Mouse (Mus musculus): ENCODE data around the gene Clip1. TPM values are rescaled to one million over a fixed set of nuclear protein-coding genes. Genes with fewer than 3 reads are reported as not detected.

Gene Clip1
- polyA plus RNA-seq, 1 experiment from 2014 or later = 12.4 TPM

GRCm38 (mm10) chr5:123696244-123696643 is 11.8 kb upstream of the Clip1 start:
- H3K9ac ChIP-seq = no peak overlapping the region
- no peak overlapping the region for H3K4me2 ChIP-seq
- H3K27me3 ChIP-seq = no peaks in the 10 kb centered on the region
- no peak for ATAC-seq (ENCODE audit: low read depth)
- H3K27ac ChIP-seq = no peak overlapping the region
- H3K4me1 ChIP-seq (replicated peaks) = 0 out of 2 replicates have a peak, but pooled peaks cover 3% of the 10 kb centered on the region
- H3K9me3 ChIP-seq (replicated peaks) = no peaks in the 10 kb centered on the region
- no peak overlapping the region for H3K4me3 ChIP-seq (replicated peaks)
- WGBS (ENCODE audit: insufficient replicate concordance) = 82% methylated on average over 7 of the region's 7 CpGs
- peaks cover 34% of the 10 kb centered on the region for H3K36me3 ChIP-seq
- no peak for DNase-seq

- WGBS (ENCODE audit: insufficient replicate concordance) = 52% methylated on average over 6 of the region's 6 CpGs
- Histone ChIP-seq H3K27ac (no peak overlapping the region), H3K9ac (no peak overlapping the region), H3K4me2 (no peak overlapping the region), H3K27me3 (no peaks in the 10 kb centered on the region), H3K4me1 (replicated peaks) (0 out of 2 replicates have a peak, but pooled peaks cover 3% of the 10 kb centered on the region), H3K36me3 (peaks cover 18% of the 10 kb centered on the region), H3K9me3 (replicated peaks) (no peaks in the 10 kb centered on the region), H3K4me3 (replicated peaks) (no peak overlapping the region)
- DNase-seq (no peak), ATAC-seq (ENCODE audit: low read depth) (no peak)
Measured at GRCm38 (mm10) chr5:123694468-123694867, 10.1 kb upstream of the Clip1 start.

DNA sequence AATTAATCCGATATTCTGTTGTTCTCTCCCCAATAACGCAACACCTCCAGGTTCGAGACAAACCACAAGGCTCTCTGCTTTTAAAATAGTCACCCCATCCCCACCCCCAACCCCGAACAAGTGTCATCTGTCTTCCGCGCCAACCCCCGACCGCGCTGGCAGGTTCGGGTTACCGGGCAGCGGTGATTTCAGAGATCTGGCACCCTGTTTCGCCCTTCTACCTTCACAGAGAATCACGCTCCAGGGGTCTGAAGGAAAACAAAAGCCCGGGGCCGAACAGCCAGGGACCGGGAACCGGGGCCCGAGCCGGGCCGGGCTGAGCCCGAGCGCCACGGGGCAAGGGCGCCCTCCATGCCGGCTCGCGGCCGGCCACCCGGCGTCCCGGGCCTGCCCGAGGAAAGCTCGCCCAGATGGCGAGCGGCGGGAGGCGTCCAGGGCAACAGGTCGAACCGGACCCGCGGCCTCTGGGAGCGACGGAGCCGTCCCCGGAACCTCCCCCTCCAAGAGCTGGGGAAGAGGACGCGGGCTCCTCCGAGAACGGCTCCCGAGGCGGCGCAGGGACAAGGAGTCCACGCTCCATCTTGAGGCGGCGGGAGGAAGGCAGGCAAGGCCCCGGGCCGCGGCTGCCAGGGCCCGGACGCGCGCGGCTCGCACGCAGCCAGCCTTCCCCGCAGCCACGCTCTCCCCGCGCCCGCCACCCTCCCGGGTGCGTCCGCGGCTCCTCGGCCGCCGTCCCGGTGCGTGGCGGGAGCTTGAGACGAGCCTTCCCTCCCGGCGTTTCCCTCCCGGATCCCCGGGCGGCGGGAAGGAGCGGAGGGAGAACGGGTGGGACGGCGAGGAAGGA is 819 bp downstream of the Clip1 start:
- ATAC-seq (ENCODE audit: low read depth) (peak; percentile 71), DNase-seq (peak; percentile 40)
- Histone ChIP-seq H3K9ac (peak overlapping the region; percentile 88), H3K36me3 (no peaks in the 10 kb centered on the region), H3K4me3 (replicated peaks) (peak overlapping the region; percentile 83), H3K27me3 (peaks cover 12% of the 10 kb centered on the region), H3K4me2 (peak overlapping the region; percentile 95), H3K27ac (peak overlapping the region; percentile 72), H3K4me1 (replicated peaks) (peaks cover 43% of the 10 kb centered on the region), H3K9me3 (replicated peaks) (no peaks in the 10 kb centered on the region)
- under 1% methylated on average over 81 of the region's 92 CpGs for WGBS (ENCODE audit: insufficient replicate concordance)

DNA sequence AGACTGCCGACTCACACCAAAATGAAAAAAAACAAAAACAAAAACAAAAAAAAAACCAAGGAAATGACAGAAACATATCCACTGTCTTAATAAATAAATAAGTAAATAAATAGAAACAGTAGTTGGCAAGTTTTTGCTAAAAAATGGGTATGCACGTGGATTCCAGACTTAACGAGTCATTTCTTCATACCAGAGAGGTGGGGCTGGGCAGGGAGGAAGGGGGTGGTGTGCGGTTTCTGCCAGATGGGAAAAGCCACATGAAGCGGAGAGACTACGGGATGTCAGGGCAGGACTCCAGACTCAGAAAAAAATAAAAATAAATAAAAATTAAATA is 1.4 kb downstream of the Clip1 start:
- H3K27me3 ChIP-seq = peaks cover 12% of the 10 kb centered on the region
- ATAC-seq (ENCODE audit: low read depth) (no peak), DNase-seq (no peak)
- H3K36me3 ChIP-seq = no peaks in the 10 kb centered on the region
- H3K4me1 ChIP-seq (replicated peaks) = peaks cover 45% of the 10 kb centered on the region
- 3% methylated on average over 6 of the region's 6 CpGs for WGBS (ENCODE audit: insufficient replicate concordance)
- peak overlapping the region; percentile 83 for H3K4me3 ChIP-seq (replicated peaks)
- no peaks in the 10 kb centered on the region for H3K9me3 ChIP-seq (replicated peaks)
- H3K27ac ChIP-seq = no peak overlapping the region
- peak overlapping the region; percentile 88 for H3K9ac ChIP-seq
- H3K4me2 ChIP-seq = peak overlapping the region; percentile 95

- H3K27ac ChIP-seq = 0 out of 2 replicates have a peak overlapping the region, but pooled peaks have one; percentile 29
- H3K9me3 ChIP-seq (replicated peaks) = no peaks in the 10 kb centered on the region
- no peak for ATAC-seq (ENCODE audit: low read depth)
- peak overlapping the region; percentile 88; the same call in 1 of the 2 replicates for H3K9ac ChIP-seq
- no peaks in the 10 kb centered on the region for H3K36me3 ChIP-seq
- H3K4me2 ChIP-seq = peak overlapping the region; percentile 95
- peaks cover 45% of the 10 kb centered on the region for H3K4me1 ChIP-seq (replicated peaks)
- 16% methylated on average over 4 of the region's 4 CpGs for WGBS (ENCODE audit: insufficient replicate concordance)
- no peak for DNase-seq
- peaks cover 12% of the 10 kb centered on the region for H3K27me3 ChIP-seq
- peak overlapping the region; percentile 83 for H3K4me3 ChIP-seq (replicated peaks)
Measured at GRCm38 (mm10) chr5:123682372-123682771, 2.0 kb downstream of the Clip1 start.

- Histone ChIP-seq H3K27me3 (peaks cover 5% of the 10 kb centered on the region), H3K27ac (no peak overlapping the region), H3K36me3 (no peaks in the 10 kb centered on the region), H3K4me2 (no peak overlapping the region), H3K9ac (no peak overlapping the region), H3K4me3 (replicated peaks) (no peak overlapping the region), H3K9me3 (replicated peaks) (no peaks in the 10 kb centered on the region), H3K4me1 (replicated peaks) (peaks cover 40% of the 10 kb centered on the region)
- DNase-seq (no peak), ATAC-seq (ENCODE audit: low read depth) (no peak)
- WGBS (ENCODE audit: insufficient replicate concordance) = 66% methylated on average over 5 of the region's 5 CpGs
Measured at GRCm38 (mm10) chr5:123679546-123680263, 4.7 kb downstream of the Clip1 start.

- Histone ChIP-seq H3K4me3 (replicated peaks) (no peak overlapping the region), H3K9ac (no peak overlapping the region), H3K4me1 (replicated peaks) (peaks cover 37% of the 10 kb centered on the region), H3K9me3 (replicated peaks) (no peaks in the 10 kb centered on the region), H3K4me2 (no peak overlapping the region), H3K36me3 (no peaks in the 10 kb centered on the region), H3K27ac (no peak overlapping the region), H3K27me3 (no peaks in the 10 kb centered on the region)
- DNase-seq = no peak
- WGBS (ENCODE audit: insufficient replicate concordance) = 42% methylated on average over 3 of the region's 3 CpGs
- ATAC-seq (ENCODE audit: low read depth) = no peak
Measured at GRCm38 (mm10) chr5:123679106-123679505, 5.3 kb downstream of the Clip1 start.

- Histone ChIP-seq H3K4me3 (replicated peaks) (no peak overlapping the region), H3K27ac (peak overlapping the region; percentile 47; the same call in 1 of the 2 replicates), H3K36me3 (no peaks in the 10 kb centered on the region), H3K27me3 (no peaks in the 10 kb centered on the region), H3K4me1 (replicated peaks) (peaks cover 35% of the 10 kb centered on the region), H3K9ac (no peak overlapping the region), H3K4me2 (no peak overlapping the region), H3K9me3 (replicated peaks) (no peaks in the 10 kb centered on the region)
- DNase-seq (no peak), ATAC-seq (ENCODE audit: low read depth) (0 out of 2 replicates have a peak, but pooled peaks have one; percentile 14)
- WGBS (ENCODE audit: insufficient replicate concordance) = 60% methylated on average over 9 of the region's 9 CpGs
Measured at GRCm38 (mm10) chr5:123675717-123676116, 8.7 kb downstream of the Clip1 start.

GRCm38 (mm10) chr5:123675221-123675620 is 9.2 kb downstream of the Clip1 start:
- DNase-seq (no peak), ATAC-seq (ENCODE audit: low read depth) (no peak)
- Histone ChIP-seq H3K27ac (peak overlapping the region; percentile 47; the same call in 1 of the 2 replicates), H3K27me3 (no peaks in the 10 kb centered on the region), H3K36me3 (no peaks in the 10 kb centered on the region), H3K9ac (no peak overlapping the region), H3K4me3 (replicated peaks) (no peak overlapping the region), H3K4me2 (no peak overlapping the region), H3K4me1 (replicated peaks) (peaks cover 40% of the 10 kb centered on the region), H3K9me3 (replicated peaks) (no peaks in the 10 kb centered on the region)
- WGBS (ENCODE audit: insufficient replicate concordance) = 12% methylated on average over 3 of the region's 3 CpGs

DNA sequence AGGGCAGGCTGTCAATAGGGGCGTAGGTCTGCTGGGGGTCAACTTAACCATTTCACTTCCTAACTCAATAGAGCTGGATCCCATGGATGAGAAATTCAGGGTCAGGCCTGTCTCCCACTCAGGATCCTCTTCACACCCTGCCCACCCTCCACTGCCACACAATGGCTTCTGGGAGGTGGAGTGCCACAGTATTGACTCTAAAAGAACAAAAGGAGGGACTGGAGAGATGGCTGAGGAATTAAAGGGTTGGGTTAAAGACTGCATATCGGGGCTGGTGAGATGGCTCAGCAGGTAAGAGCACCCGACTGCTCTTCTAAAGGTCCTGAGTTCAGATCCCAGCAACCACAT is 13.0 kb downstream of the Clip1 start:
- H3K9ac ChIP-seq = no peak overlapping the region
- no peak overlapping the region for H3K4me3 ChIP-seq (replicated peaks)
- peak overlapping the region; percentile 63 for H3K27ac ChIP-seq
- H3K9me3 ChIP-seq (replicated peaks) = no peaks in the 10 kb centered on the region
- WGBS (ENCODE audit: insufficient replicate concordance) = 70% methylated on average over 3 of the region's 3 CpGs
- DNase-seq (no peak), ATAC-seq (ENCODE audit: low read depth) (no peak)
- no peaks in the 10 kb centered on the region for H3K27me3 ChIP-seq
- peaks cover 63% of the 10 kb centered on the region for H3K4me1 ChIP-seq (replicated peaks)
- peak overlapping the region; percentile 54; the same call in 1 of the 2 replicates for H3K4me2 ChIP-seq
- no peaks in the 10 kb centered on the region for H3K36me3 ChIP-seq

- Histone ChIP-seq H3K36me3 (no peaks in the 10 kb centered on the region), H3K27ac (peak overlapping the region; percentile 63), H3K27me3 (no peaks in the 10 kb centered on the region), H3K4me3 (replicated peaks) (peak overlapping the region; percentile 26; the same call in 1 of the 2 replicates), H3K9me3 (replicated peaks) (no peaks in the 10 kb centered on the region), H3K4me2 (peak overlapping the region; percentile 54), H3K9ac (peak overlapping the region; percentile 42; the same call in 1 of the 2 replicates), H3K4me1 (replicated peaks) (peaks cover 67% of the 10 kb centered on the region)
- DNase-seq (no peak), ATAC-seq (ENCODE audit: low read depth) (peak; percentile 21; the same call in 1 of the 2 replicates)
- 50% methylated on average over 14 of the region's 14 CpGs for WGBS (ENCODE audit: insufficient replicate concordance)
Measured at GRCm38 (mm10) chr5:123670800-123671472, 13.5 kb downstream of the Clip1 start.
